Mouse (Mus musculus) midbrain, embryonic 10.5 days (tissue): ENCODE measurements around the gene Epb41l2. TPM values are rescaled to one million over a fixed set of nuclear protein-coding genes. Genes with fewer than 3 reads are reported as not detected.
A peak's percentile ranks its signal among the peaks of the same experiment; 100 is the strongest.

Experiments used
- DNase-seq: peaks from one replicate; pipeline ENCODE4 v3.0.0-alpha.2; 2017; ENCODE audit warnings: low spot score
- H3K27ac ChIP-seq: fragments of 300-500 bp; sonication (generic); replicated peaks from 2 replicates; pipeline ENCODE4 v1.5.1; 2016; ENCODE audit warnings: mild to moderate bottlenecking
- H3K27me3 ChIP-seq: fragments of 300-500 bp; sonication (generic); 2 replicates; pipeline ENCODE4 v1.6.1; 2016; ENCODE audit warnings: low read depth, mild to moderate bottlenecking; ENCODE audit not compliant: poor library complexity, severe bottlenecking
- H3K36me3 ChIP-seq: fragments of 300-500 bp; sonication (generic); 2 replicates; pipeline ENCODE4 v1.6.1; 2016; ENCODE audit warnings: mild to moderate bottlenecking, moderate library complexity
- H3K4me1 ChIP-seq: fragments of 300-500 bp; sonication (generic); 2 replicates; pipeline ENCODE4 v1.6.1; 2016
- H3K4me3 ChIP-seq: fragments of 300-500 bp; sonication (generic); 2 replicates; pipeline ENCODE4 v1.5.1; 2016; ENCODE audit warnings: mild to moderate bottlenecking, moderate library complexity
- H3K9me3 ChIP-seq: fragments of 300-500 bp; sonication (generic); replicated peaks from 2 replicates; pipeline ENCODE4 v1.6.1; 2016; ENCODE audit warnings: mild to moderate bottlenecking
- WGBS: fragments of 180-500 bp; shearing (Covaris S2); methylation state at CpG from one replicate; pipeline ENCODE4 v1.1.7; 2016; 5-methylcytosine and 5-hydroxymethylcytosine counted together
- polyA plus RNA-seq: library from polyadenylated mRNA; unstranded; fragments of >200 nt; fragmentation: Nextera tagmentation; extraction: Ambion mirVana; gene quantifications from 2 replicates; pipeline ENCODE4 v1.2.1, GENCODE M21; 2016

Epb41l2 gene
- polyA plus RNA-seq, 1 experiment from 2014 or later = 43.2 TPM

DNA sequence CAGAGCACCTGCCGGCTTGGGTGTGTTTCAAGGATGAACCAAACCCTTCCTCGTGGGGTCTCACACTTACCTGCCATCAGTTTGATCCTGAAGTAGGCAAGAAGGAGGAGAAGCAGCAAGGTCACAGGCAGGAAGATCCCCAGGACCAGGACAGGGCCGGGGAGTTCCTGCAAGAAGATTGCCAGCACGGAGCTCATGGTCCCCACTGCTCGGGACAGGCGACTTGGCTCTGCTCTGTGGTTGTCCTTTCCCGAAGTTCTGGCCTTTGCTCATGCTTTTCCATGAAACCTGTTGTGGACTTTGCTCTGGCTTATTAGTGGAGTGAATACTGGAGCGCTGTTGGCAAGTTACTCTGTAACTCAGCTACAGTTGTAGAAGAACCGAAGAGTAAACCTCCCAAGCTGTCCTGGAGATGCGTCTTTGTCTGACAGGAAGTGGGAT is 176.3 kb downstream of the Epb41l2 start, which contains the start of gene Smlr1:
Gene Smlr1 (minus strand): TSS at position 377 of the 441 bp plus-strand sequence.
- 90% methylated on average over 10 of the region's 10 CpGs for WGBS
- no peak within 1 kb of the TSS for H3K4me3 ChIP-seq
- no peak within 1 kb of the TSS for H3K27ac ChIP-seq
- no peak for DNase-seq
- no peaks in the 10 kb centered on the region for H3K36me3 ChIP-seq
- H3K27me3 ChIP-seq = no peaks in the 10 kb centered on the region
- H3K4me1 ChIP-seq = no peaks in the 10 kb centered on the region
- H3K9me3 ChIP-seq = no peaks in the 10 kb centered on the region

GRCm38 (mm10) chr10:25536621-25537020 is 177.0 kb downstream of the Epb41l2 start:
- WGBS = 93% methylated on average over 6 of the region's 6 CpGs

DNA sequence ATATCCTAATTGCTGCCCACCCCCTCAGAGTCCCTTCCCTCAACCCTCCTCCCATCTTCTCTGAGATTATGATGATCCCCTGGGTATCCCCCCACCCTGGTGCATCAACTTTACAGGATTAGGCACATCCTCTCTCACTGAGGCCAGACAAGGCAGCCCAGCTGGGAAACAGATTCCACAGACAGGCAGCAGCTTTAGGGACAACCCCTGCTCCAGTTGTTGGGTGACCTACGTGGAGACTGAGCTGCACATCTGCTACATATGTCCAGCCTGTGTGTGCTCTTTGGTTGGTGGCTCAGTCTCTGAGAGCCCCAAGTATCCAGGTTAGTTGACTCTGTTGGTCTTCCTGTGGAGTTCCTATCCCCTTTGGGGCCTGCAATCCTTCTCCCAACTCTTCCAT is 179.1 kb downstream of the Epb41l2 start:
- H3K27me3 ChIP-seq = no peaks in the 10 kb centered on the region
- no peak for DNase-seq
- H3K4me1 ChIP-seq = no peaks in the 10 kb centered on the region
- H3K4me3 ChIP-seq = no peak overlapping the region
- H3K27ac ChIP-seq = no peak overlapping the region
- WGBS = 83% methylated on average over 1 of the region's 1 CpGs
- H3K9me3 ChIP-seq = no peaks in the 10 kb centered on the region
- H3K36me3 ChIP-seq = no peaks in the 10 kb centered on the region

More at GRCm38 (mm10) chr10:25536621-25537020, 177.0 kb downstream of the Epb41l2 start:
- no peaks in the 10 kb centered on the region for H3K9me3 ChIP-seq
- H3K4me3 ChIP-seq = no peak overlapping the region
- no peak for DNase-seq
- H3K4me1 ChIP-seq = no peaks in the 10 kb centered on the region
- no peaks in the 10 kb centered on the region for H3K27me3 ChIP-seq
- H3K36me3 ChIP-seq = no peaks in the 10 kb centered on the region
- H3K27ac ChIP-seq = no peak overlapping the region

- Histone ChIP-seq H3K27ac (no peak overlapping the region), H3K36me3 (no peaks in the 10 kb centered on the region), H3K27me3 (no peaks in the 10 kb centered on the region), H3K4me1 (no peaks in the 10 kb centered on the region), H3K4me3 (no peak overlapping the region), H3K9me3 (no peaks in the 10 kb centered on the region)
- WGBS = 88% methylated on average over 4 of the region's 4 CpGs
- no peak for DNase-seq
Measured at GRCm38 (mm10) chr10:25539146-25539770, 179.7 kb downstream of the Epb41l2 start.

DNA sequence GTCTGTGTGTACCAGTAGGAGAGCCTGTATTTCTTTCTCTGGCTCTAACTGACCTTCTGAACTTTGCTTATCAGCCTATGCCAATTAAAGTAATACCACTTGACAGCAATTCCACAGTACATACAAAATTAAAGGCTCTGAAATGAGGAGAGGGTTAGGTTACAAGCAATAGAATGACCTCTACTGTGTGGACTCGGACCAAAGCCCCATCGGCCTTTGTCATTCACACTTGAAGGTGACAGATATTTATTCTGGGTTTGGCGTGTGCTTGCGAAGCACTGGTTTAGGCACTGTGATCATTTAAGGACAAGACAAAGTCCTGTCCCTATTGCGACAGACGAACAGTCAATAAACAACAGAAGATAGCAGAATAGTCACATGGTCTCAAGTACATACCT is 180.2 kb downstream of the Epb41l2 start:
- no peak for DNase-seq
- no peak overlapping the region for H3K4me3 ChIP-seq

DNA sequence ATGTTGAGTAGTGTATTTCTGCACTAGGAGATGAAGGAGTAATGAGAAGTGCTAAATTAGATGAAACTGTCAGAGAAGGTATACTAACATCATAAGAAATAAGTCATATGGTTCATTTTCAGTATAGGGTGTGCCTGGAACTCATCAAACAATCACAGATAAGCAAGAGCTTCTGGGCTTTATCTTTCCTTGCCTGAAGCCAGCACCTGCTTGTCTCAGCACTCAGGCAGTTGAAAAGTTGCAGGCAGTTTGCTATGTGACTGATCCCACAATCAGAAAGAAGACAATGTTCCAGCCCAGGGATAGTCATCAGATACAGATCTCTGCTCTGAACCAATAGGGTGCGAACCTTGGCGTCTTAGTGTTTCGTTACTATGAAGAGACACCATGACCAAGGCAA is 181.5 kb downstream of the Epb41l2 start:
- Histone ChIP-seq H3K36me3 (no peaks in the 10 kb centered on the region), H3K27me3 (no peaks in the 10 kb centered on the region), H3K9me3 (no peaks in the 10 kb centered on the region), H3K4me3 (no peak overlapping the region), H3K27ac (no peak overlapping the region), H3K4me1 (no peaks in the 10 kb centered on the region)
- WGBS = 91% methylated on average over 3 of the region's 3 CpGs
- no peak for DNase-seq

More for the DNA sequence above, 180.2 kb downstream of the Epb41l2 start:
- H3K36me3 ChIP-seq = no peaks in the 10 kb centered on the region
- H3K4me1 ChIP-seq = no peaks in the 10 kb centered on the region
- H3K27ac ChIP-seq = no peak overlapping the region
- no peaks in the 10 kb centered on the region for H3K9me3 ChIP-seq
- no peaks in the 10 kb centered on the region for H3K27me3 ChIP-seq
- 93% methylated on average over 6 of the region's 6 CpGs for WGBS

GRCm38 (mm10) chr10:25552936-25553335 is 193.3 kb downstream of the Epb41l2 start:
- no peaks in the 10 kb centered on the region for H3K27me3 ChIP-seq
- H3K27ac ChIP-seq = no peak overlapping the region
- H3K4me1 ChIP-seq = no peaks in the 10 kb centered on the region
- H3K36me3 ChIP-seq = no peaks in the 10 kb centered on the region
- no peak for DNase-seq
- no peak overlapping the region for H3K4me3 ChIP-seq
- 80% methylated on average over 4 of the region's 4 CpGs for WGBS
- H3K9me3 ChIP-seq = no peaks in the 10 kb centered on the region

DNA sequence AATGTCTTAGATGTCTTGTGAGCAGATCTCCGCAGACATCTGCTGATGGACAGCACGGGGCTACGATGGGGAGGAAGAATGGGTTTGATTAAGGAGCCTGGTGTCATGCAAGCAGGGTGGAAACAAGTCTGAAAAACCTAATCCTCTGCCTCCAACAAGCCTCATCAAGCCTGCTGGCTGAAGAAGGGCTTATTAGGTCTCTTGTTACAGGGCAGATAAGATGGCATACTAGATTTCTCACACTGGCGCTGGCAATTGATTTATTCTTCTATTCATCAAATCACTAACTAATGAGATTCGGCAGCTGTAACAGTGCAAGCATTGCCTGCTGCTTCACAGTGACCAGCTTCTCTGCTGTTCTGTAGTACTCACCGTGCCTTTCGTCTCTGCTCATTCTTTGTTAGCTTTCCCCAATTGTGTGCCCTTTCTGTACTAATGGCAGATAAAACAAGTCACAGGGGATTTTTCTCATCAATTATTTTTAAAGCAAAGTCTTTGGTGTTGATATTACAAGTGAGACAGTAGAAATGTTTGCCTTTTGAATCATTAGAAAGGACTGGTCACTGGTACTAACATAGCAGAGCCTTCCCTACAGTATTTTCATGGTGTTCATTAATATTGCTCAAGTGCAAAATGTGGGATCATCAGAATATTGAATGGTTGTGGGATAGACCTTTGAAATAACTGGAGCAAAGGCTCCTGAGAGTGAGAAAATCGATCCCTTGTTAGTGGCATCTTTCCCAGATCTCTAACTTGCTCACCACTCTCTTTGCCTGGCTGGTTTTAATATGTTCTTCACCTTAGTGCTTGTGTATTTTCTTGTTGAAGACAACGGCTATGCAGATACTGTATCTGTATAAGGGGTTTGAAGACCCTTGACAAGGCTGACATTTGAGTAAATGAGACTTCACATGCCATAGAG is 212.0 kb downstream of the Epb41l2 start:
- no peaks in the 10 kb centered on the region for H3K27me3 ChIP-seq
- H3K9me3 ChIP-seq = no peaks in the 10 kb centered on the region
- no peaks in the 10 kb centered on the region for H3K36me3 ChIP-seq
- H3K4me3 ChIP-seq = peak overlapping the region; percentile 24; the same call in 1 of the 2 replicates
- peak; percentile 19 for DNase-seq
- peaks cover 13% of the 10 kb centered on the region for H3K4me1 ChIP-seq
- peak overlapping the region; percentile 67 for H3K27ac ChIP-seq
- WGBS = 52% methylated on average over 9 of the region's 9 CpGs

Other genes starting within 250 kb of the Epb41l2 start
- 17.2 and 17.5 TPM in 2 replicates for gene Akap7, start 51.9 kb upstream of the Epb41l2 start, polyA plus RNA-seq
- not detected in 2 replicates for gene Smlr1, start 176.5 kb downstream of the Epb41l2 start, polyA plus RNA-seq